Mouse (Mus musculus) heart, postnatal 0 days (tissue): ENCODE measurements at regions not wholly inside any gene's neighbourhood (a gene's known extent, or its start where the extent isn't known, plus 50 kb on each side); places are given as distances from the start of the nearest gene placed in this dataset.

ENCODE experiments used
- ATAC-seq: fragments of 200-750 bp; cut with Nextera tagmentation; 2 replicates; pipeline ENCODE4 v1.8.0; 2017; ENCODE audit warnings: low read depth, moderate number of reproducible peaks, moderate library complexity; ENCODE audit not compliant: insufficient read depth
- DNase-seq: peaks from one replicate; pipeline ENCODE4 v3.0.0-alpha.2; 2016; ENCODE audit warnings: low spot score
- H3K27ac ChIP-seq: fragments of 300-500 bp; sonication (generic); 2 replicates; pipeline ENCODE4 v1.5.1; 2014; ENCODE audit warnings: low read depth, mild to moderate bottlenecking
- H3K27me3 ChIP-seq: fragments of 300-500 bp; sonication (generic); 2 replicates; pipeline ENCODE4 v1.6.1; 2014; ENCODE audit warnings: low read length, mixed read lengths; ENCODE audit not compliant: control insufficient read depth, insufficient read depth
- H3K36me3 ChIP-seq: fragments of 300-500 bp; sonication (generic); replicated peaks from 2 replicates; pipeline ENCODE4 v1.6.1; 2014; ENCODE audit warnings: low read length, mixed read lengths; ENCODE audit not compliant: control insufficient read depth, insufficient read depth
- H3K4me1 ChIP-seq: fragments of 300-500 bp; sonication (generic); 2 replicates; pipeline ENCODE4 v1.6.1; 2014; ENCODE audit warnings: antibody characterized with exemption; ENCODE audit not compliant: control insufficient read depth, insufficient read depth
- H3K4me2 ChIP-seq: fragments of 300-500 bp; sonication (generic); 2 replicates; pipeline ENCODE4 v1.6.1; 2014; ENCODE audit warnings: low read depth, mild to moderate bottlenecking, low read length, moderate library complexity
- H3K4me3 ChIP-seq: fragments of 300-500 bp; sonication (generic); 2 replicates; pipeline ENCODE4 v1.5.1; 2014; ENCODE audit warnings: low read depth, low read length
- H3K9ac ChIP-seq: fragments of 300-500 bp; sonication (generic); replicated peaks from 2 replicates; pipeline ENCODE4 v1.6.1; 2014; ENCODE audit warnings: low read depth, low read length, mixed read lengths
- H3K9me3 ChIP-seq: fragments of 300-500 bp; sonication (generic); replicated peaks from 2 replicates; pipeline ENCODE4 v1.6.1; 2016; ENCODE audit warnings: low read length; ENCODE audit not compliant: control insufficient read depth
- CTCF ChIP-seq: IDR thresholded peaks from 2 replicates; pipeline ENCODE4 v1.5.1; 2016; ENCODE audit warnings: antibody characterized with exemption, control low read depth, low read depth
- EP300 ChIP-seq: IDR thresholded peaks from 2 replicates; pipeline ENCODE4 v1.6.1; 2016; ENCODE audit warnings: antibody characterized with exemption, low read depth
- WGBS: fragments of 180-500 bp; shearing (Covaris S2); extraction: QIAGEN DNeasy Blood & Tissue Kit; methylation state at CpG from one replicate; pipeline ENCODE4 v1.1.7; 2014; 5-methylcytosine and 5-hydroxymethylcytosine counted together

DNA sequence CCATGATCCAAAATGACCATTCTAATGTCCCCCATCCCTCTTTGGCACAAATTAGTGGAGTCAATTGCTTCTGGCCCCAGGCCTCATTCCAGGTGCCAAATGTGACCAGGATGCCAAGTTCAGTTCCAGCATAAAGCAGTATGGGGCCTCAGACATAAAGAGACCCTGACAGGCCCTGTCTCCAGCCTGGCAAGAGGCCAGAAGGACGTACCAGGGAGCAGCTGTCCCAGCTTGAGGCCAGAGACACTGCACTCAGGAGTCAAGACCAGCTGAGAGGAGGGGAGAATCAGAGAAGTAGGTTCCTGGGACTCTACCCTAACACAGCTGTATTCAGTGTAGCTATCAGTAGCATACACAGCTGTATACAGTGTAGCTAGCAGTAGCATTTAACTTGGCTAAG lies 341.1 kb downstream of the Cdh26 start:
- Histone ChIP-seq H3K9ac (no peak overlapping the region), H3K4me1 (0 out of 2 replicates have a peak, but pooled peaks cover 4% of the 10 kb centered on the region), H3K4me3 (no peak overlapping the region), H3K36me3 (no peaks in the 10 kb centered on the region), H3K9me3 (no peaks in the 10 kb centered on the region), H3K27me3 (no peaks in the 10 kb centered on the region), H3K27ac (no peak overlapping the region), H3K4me2 (no peak overlapping the region)
- ATAC-seq (no peak), DNase-seq (no peak)
- TF ChIP-seq EP300 (no peak), CTCF (no peak)
- 22% methylated on average over 1 of the region's 1 CpGs for WGBS

DNA sequence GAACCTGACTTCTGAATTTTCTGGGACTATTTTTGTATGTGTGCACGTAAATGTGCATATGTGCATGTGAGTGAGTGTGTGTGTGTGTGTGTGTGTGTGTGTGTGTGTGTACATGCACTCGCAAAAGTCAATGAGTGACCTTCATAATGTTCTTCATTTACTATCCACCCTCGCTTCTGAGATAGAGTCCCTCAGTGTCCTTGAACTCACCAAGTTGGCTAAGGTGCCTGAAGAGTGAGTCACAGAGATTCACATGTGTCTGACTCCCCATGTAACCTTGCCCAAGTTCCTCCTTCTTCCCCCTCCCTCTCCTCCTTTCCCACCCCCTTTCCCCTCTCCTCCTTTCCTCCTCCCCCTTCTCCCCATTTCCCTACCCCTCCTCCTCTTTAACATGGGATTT lies 341.6 kb downstream of the Cdh26 start:
- Histone ChIP-seq H3K27me3 (no peaks in the 10 kb centered on the region), H3K9me3 (no peaks in the 10 kb centered on the region), H3K4me1 (0 out of 2 replicates have a peak, but pooled peaks cover 4% of the 10 kb centered on the region), H3K27ac (no peak overlapping the region), H3K4me2 (no peak overlapping the region), H3K4me3 (no peak overlapping the region), H3K36me3 (no peaks in the 10 kb centered on the region), H3K9ac (no peak overlapping the region)
- DNase-seq: no peak
- WGBS: 82% methylated on average over 3 of the region's 3 CpGs
- TF ChIP-seq CTCF: no peak
- no peak for TF ChIP-seq EP300
- ATAC-seq: no peak

DNA sequence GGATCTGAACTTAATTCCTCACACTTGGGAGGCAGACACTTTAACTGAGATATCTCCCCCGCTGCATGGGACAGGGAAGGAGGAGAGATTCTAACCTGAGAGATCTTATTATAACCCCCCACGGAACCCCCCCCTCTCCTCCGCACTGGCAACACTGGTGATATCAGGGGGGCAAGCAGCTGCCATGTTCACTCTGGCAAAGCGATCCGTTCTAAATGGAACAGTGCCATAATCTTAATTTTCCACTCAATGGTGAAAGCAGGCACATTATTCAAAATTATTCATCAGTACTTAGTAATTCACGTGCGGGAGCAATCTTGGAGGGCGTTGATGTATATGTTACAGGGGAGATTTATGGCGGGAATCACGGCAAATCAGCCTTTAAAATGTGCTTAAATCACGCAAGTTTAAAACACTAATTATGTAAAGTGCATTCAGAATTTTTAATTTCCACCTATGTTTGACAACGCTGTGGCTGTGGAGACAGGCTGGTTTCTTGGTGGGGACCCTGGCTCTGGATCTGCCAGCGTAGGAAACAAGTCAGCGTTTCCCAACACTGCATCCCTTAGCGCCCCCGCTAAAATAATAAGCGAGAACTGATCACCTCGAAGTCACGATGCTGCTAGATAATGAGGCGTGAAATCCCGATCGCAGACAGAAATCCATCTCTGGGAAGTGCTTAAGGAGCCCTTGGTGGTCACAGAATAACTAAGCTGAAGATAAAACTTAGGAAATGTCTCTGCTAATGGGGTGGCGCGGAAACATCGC lies 354.7 kb downstream of the Cdh26 start:
- Histone ChIP-seq H3K4me2 (no peak overlapping the region), H3K27ac (no peak overlapping the region), H3K36me3 (no peaks in the 10 kb centered on the region), H3K27me3 (no peaks in the 10 kb centered on the region), H3K9ac (no peak overlapping the region), H3K9me3 (no peaks in the 10 kb centered on the region), H3K4me1 (no peaks in the 10 kb centered on the region), H3K4me3 (no peak overlapping the region)
- ATAC-seq (no peak), DNase-seq (no peak)
- 63% methylated on average over 25 of the region's 25 CpGs for WGBS
- TF ChIP-seq EP300 (no peak), CTCF (no peak)

GRCm38 (mm10) chr2:178785843-178786242 lies 355.5 kb downstream of the Cdh26 start:
- no peaks in the 10 kb centered on the region for H3K4me1 ChIP-seq
- 17% methylated on average over 6 of the region's 6 CpGs for WGBS
- H3K36me3 ChIP-seq: no peaks in the 10 kb centered on the region
- H3K4me2 ChIP-seq: no peak overlapping the region
- H3K27ac ChIP-seq: no peak overlapping the region
- no peak overlapping the region for H3K4me3 ChIP-seq
- H3K27me3 ChIP-seq: no peaks in the 10 kb centered on the region
- TF ChIP-seq EP300 (no peak), CTCF (no peak)
- no peak overlapping the region for H3K9ac ChIP-seq
- ATAC-seq (no peak), DNase-seq (no peak)
- no peaks in the 10 kb centered on the region for H3K9me3 ChIP-seq

DNA sequence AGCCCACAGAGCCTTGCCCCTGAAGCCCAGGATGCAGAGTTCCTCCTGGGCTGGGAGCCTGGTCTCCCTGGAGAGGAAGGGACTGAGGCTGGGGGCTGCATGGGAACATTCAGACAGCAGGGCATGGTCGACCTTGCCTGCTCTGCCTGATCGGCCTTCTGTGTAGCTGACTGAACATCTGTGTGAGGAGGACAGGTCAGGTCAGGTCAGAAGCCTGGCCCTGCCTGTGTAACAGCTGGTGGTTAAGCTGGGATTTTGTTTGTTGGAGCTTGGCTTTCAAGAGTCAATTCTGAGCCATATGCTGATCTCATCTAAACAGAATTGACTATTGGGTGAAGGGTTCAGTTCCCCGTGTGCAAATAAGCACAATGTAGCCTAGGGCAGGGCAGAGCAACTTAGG lies 365.5 kb downstream of the Cdh26 start:
- H3K4me1 ChIP-seq: no peaks in the 10 kb centered on the region
- no peak overlapping the region for H3K4me3 ChIP-seq
- no peaks in the 10 kb centered on the region for H3K27me3 ChIP-seq
- H3K4me2 ChIP-seq: no peak overlapping the region
- DNase-seq (no peak), ATAC-seq (no peak)
- WGBS: 49% methylated on average over 3 of the region's 3 CpGs
- no peak for TF ChIP-seq EP300
- TF ChIP-seq CTCF: no peak
- H3K27ac ChIP-seq: no peak overlapping the region
- H3K9me3 ChIP-seq: no peaks in the 10 kb centered on the region
- no peaks in the 10 kb centered on the region for H3K36me3 ChIP-seq
- no peak overlapping the region for H3K9ac ChIP-seq

- Histone ChIP-seq H3K9ac (no peak overlapping the region), H3K9me3 (no peaks in the 10 kb centered on the region), H3K4me1 (peaks cover 15% of the 10 kb centered on the region), H3K27ac (no peak overlapping the region), H3K4me3 (no peak overlapping the region), H3K4me2 (no peak overlapping the region), H3K27me3 (no peaks in the 10 kb centered on the region), H3K36me3 (no peaks in the 10 kb centered on the region)
- 64% methylated on average over 12 of the region's 12 CpGs for WGBS
- ATAC-seq (no peak), DNase-seq (no peak)
- TF ChIP-seq EP300 (no peak), CTCF (no peak)
Observed at GRCm38 (mm10) chr2:178801464-178801863, 371.1 kb downstream of the Cdh26 start.
